Mouse (Mus musculus): Measurements from ENCODE around the gene Tmem59.

Tmem59 gene

GRCm38 (mm10) chr4:107178182-107178829 lies at the start of gene Tmem59:
TSS of gene Tmem59 (plus strand) at chr4:107178399.
- peak; percentile 89 for DNase-seq (ENCODE audit: low spot score)

- DNase-seq (ENCODE audit: low spot score) = no peak
Measured at GRCm38 (mm10) chr4:107129373-107129772, 48.8 kb upstream of the Tmem59 start.

- no peak for DNase-seq (ENCODE audit: low spot score)
Measured at GRCm38 (mm10) chr4:107130534-107130933, 47.7 kb upstream of the Tmem59 start.

GRCm38 (mm10) chr4:107134891-107135290 lies 43.3 kb upstream of the Tmem59 start:
- DNase-seq (ENCODE audit: low spot score) = peak; percentile 18

GRCm38 (mm10) chr4:107135663-107136062 lies 42.5 kb upstream of the Tmem59 start:
- DNase-seq (ENCODE audit: low spot score) = no peak

- DNase-seq (ENCODE audit: low spot score) = no peak
Measured at GRCm38 (mm10) chr4:107136531-107136930, 41.7 kb upstream of the Tmem59 start.

GRCm38 (mm10) chr4:107138948-107139835 lies 39.0 kb upstream of the Tmem59 start:
- no peak for DNase-seq (ENCODE audit: low spot score)

GRCm38 (mm10) chr4:107139836-107140631 lies 38.2 kb upstream of the Tmem59 start:
- peak; percentile 21 for DNase-seq (ENCODE audit: low spot score)

GRCm38 (mm10) chr4:107143511-107143910 lies 34.7 kb upstream of the Tmem59 start:
- DNase-seq (ENCODE audit: low spot score) = no peak

- DNase-seq (ENCODE audit: low spot score) = no peak
Measured at GRCm38 (mm10) chr4:107150991-107151390, 27.2 kb upstream of the Tmem59 start.

GRCm38 (mm10) chr4:107152571-107152970 lies 25.6 kb upstream of the Tmem59 start:
- no peak for DNase-seq (ENCODE audit: low spot score)

GRCm38 (mm10) chr4:107156983-107157401 lies 21.2 kb upstream of the Tmem59 start:
- DNase-seq (ENCODE audit: low spot score) = no peak

GRCm38 (mm10) chr4:107159166-107159773 lies 18.9 kb upstream of the Tmem59 start:
- DNase-seq (ENCODE audit: low spot score) = peak; percentile 18

- no peak for DNase-seq (ENCODE audit: low spot score)
Measured at GRCm38 (mm10) chr4:107160181-107160580, 18.0 kb upstream of the Tmem59 start.

GRCm38 (mm10) chr4:107163341-107163740 lies 14.9 kb upstream of the Tmem59 start:
- DNase-seq (ENCODE audit: low spot score) = no peak

GRCm38 (mm10) chr4:107163756-107164587 lies 14.2 kb upstream of the Tmem59 start:
- peak; percentile 72 for DNase-seq (ENCODE audit: low spot score)

GRCm38 (mm10) chr4:107166700-107167099 lies 11.5 kb upstream of the Tmem59 start:
- no peak for DNase-seq (ENCODE audit: low spot score)

- no peak for DNase-seq (ENCODE audit: low spot score)
Measured at GRCm38 (mm10) chr4:107167798-107168197, 10.4 kb upstream of the Tmem59 start.

GRCm38 (mm10) chr4:107177506-107177905 lies 693 bp upstream of the Tmem59 start:
- DNase-seq (ENCODE audit: low spot score) = no peak

- peak; percentile 57 for DNase-seq (ENCODE audit: low spot score)
Measured at GRCm38 (mm10) chr4:107178830-107179490, 761 bp downstream of the Tmem59 start, which contains the start of gene Tceanc2. TSS of gene Tceanc2 (minus strand) at chr4:107179116.

All from MN1 (cell line).